Mouse (Mus musculus) lung, embryonic 16.5 days (tissue): ENCODE results near the gene Ptger4. TPM values are rescaled to one million over a fixed set of nuclear protein-coding genes. Genes with fewer than 3 reads are reported as not detected.

Source experiments
- ATAC-seq: fragments of 200-750 bp; cut with Nextera tagmentation; 2 replicates; pipeline ENCODE4 v1.8.0; 2017; ENCODE audit warnings: low read depth, mild to moderate bottlenecking, moderate library complexity
- H3K27ac ChIP-seq: fragments of 300-500 bp; sonication (generic); 2 replicates; pipeline ENCODE4 v1.5.1; 2014; ENCODE audit warnings: mild to moderate bottlenecking, control low read depth, low read length
- H3K27me3 ChIP-seq: fragments of 300-500 bp; sonication (generic); 2 replicates; pipeline ENCODE4 v1.6.1; 2014; ENCODE audit warnings: low read depth, low read length, mixed read lengths; ENCODE audit not compliant: control insufficient read depth, insufficient read depth
- H3K36me3 ChIP-seq: fragments of 300-500 bp; sonication (generic); 2 replicates; pipeline ENCODE4 v1.6.1; 2014; ENCODE audit warnings: low read length; ENCODE audit not compliant: control insufficient read depth, insufficient read depth
- H3K4me1 ChIP-seq: fragments of 300-500 bp; sonication (generic); replicated peaks from 2 replicates; pipeline ENCODE4 v1.6.1; 2014; ENCODE audit warnings: low read length, mixed read lengths; ENCODE audit not compliant: control insufficient read depth, insufficient read depth
- H3K4me2 ChIP-seq: fragments of 300-500 bp; sonication (generic); 2 replicates; pipeline ENCODE4 v1.6.1; 2014; ENCODE audit warnings: low read depth, low read length, control low read depth
- H3K4me3 ChIP-seq: fragments of 300-500 bp; sonication (generic); 2 replicates; pipeline ENCODE4 v1.5.1; 2014; ENCODE audit warnings: mild to moderate bottlenecking, low read length, control low read depth
- H3K9ac ChIP-seq: fragments of 300-500 bp; sonication (generic); 2 replicates; pipeline ENCODE4 v1.6.1; 2014; ENCODE audit warnings: low read length, control low read depth
- H3K9me3 ChIP-seq: fragments of 300-500 bp; sonication (generic); 2 replicates; pipeline ENCODE4 v1.6.1; 2016; ENCODE audit warnings: low read length; ENCODE audit not compliant: control insufficient read depth
- WGBS: fragments of 180-500 bp; shearing (Covaris S2); extraction: QIAGEN DNeasy Blood & Tissue Kit; methylation state at CpG from one replicate; pipeline ENCODE4 v1.1.7; 2014; 5-methylcytosine and 5-hydroxymethylcytosine counted together
- polyA plus RNA-seq: library from polyadenylated mRNA; unstranded; fragments of >200 nt; fragmentation: Nextera tagmentation; extraction: Ambion mirVana; gene quantifications from 2 replicates; pipeline ENCODE4 v1.2.1, GENCODE M21; 2015

Ptger4 gene
- polyA plus RNA-seq, 1 experiment from 2014 or later: 2.1 TPM

DNA sequence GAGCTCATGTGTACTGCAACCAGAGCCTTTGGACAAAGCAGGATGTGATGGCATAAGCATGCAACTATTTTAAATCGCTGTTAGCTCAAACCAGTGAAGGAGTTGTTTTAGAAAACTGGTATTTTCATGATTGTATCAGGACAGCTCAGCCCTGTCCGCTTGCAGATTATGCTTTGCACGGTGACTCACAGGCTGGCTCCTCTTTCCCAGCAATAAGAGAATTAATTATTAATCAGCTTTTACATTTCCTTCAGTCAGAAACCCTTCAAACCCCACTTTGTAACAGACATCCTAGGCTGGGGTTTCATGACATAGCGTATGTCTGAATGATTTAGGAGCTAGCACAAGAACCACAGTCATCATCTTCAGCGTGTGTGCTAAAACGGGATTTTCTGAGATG is 23.5 kb downstream of the Ptger4 start:
- no peaks in the 10 kb centered on the region for H3K9me3 ChIP-seq
- no peak overlapping the region for H3K27ac ChIP-seq
- H3K27me3 ChIP-seq: no peaks in the 10 kb centered on the region
- no peak for ATAC-seq
- H3K36me3 ChIP-seq: no peaks in the 10 kb centered on the region
- no peaks in the 10 kb centered on the region for H3K4me1 ChIP-seq
- no peak overlapping the region for H3K4me3 ChIP-seq
- no peak overlapping the region for H3K4me2 ChIP-seq
- WGBS: 81% methylated on average over 6 of the region's 6 CpGs
- H3K9ac ChIP-seq: no peak overlapping the region

DNA sequence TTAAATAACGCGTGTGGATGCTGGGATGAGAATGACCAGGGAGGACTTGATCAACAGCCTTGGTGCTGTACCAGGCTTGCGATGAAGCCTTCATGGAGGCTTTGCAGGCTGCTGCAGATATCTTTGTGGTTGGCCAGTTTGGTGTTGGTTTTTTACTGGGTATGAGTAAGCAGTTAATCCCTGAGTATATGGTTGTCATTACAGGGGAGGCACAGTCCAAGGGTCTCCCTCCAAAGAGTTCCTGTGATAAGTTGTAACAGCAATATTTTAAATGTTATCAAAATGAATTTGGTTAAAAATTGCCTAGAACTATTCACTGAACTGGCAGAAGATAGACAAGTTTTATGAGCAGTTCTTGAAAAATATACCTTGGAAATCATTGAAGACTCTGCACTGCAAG is 34.9 kb downstream of the Ptger4 start:
- 92% methylated on average over 3 of the region's 3 CpGs for WGBS
- H3K27me3 ChIP-seq: no peaks in the 10 kb centered on the region
- no peak overlapping the region for H3K9ac ChIP-seq
- no peak overlapping the region for H3K27ac ChIP-seq
- no peaks in the 10 kb centered on the region; the same call in 1 of the 2 replicates for H3K36me3 ChIP-seq
- no peak overlapping the region for H3K4me2 ChIP-seq
- no peaks in the 10 kb centered on the region for H3K9me3 ChIP-seq
- ATAC-seq: no peak
- no peak overlapping the region for H3K4me3 ChIP-seq
- no peaks in the 10 kb centered on the region for H3K4me1 ChIP-seq

- no peak overlapping the region for H3K4me2 ChIP-seq
- H3K4me1 ChIP-seq: no peaks in the 10 kb centered on the region
- no peak for ATAC-seq
- H3K9ac ChIP-seq: no peak overlapping the region
- WGBS: 79% methylated on average over 9 of the region's 9 CpGs
- no peak overlapping the region for H3K4me3 ChIP-seq
- no peaks in the 10 kb centered on the region for H3K27me3 ChIP-seq
- H3K36me3 ChIP-seq: 0 out of 2 replicates have a peak, but pooled peaks cover 2% of the 10 kb centered on the region
- no peak overlapping the region for H3K27ac ChIP-seq
- no peaks in the 10 kb centered on the region for H3K9me3 ChIP-seq
These were observed 38.8 kb downstream of the Ptger4 start for GRCm38 (mm10) chr15:5205222-5205621.

GRCm38 (mm10) chr15:5196691-5197090 is 47.3 kb downstream of the Ptger4 start:
- ATAC-seq: no peak
- WGBS: 44% methylated on average over 4 of the region's 4 CpGs
- H3K9me3 ChIP-seq: no peaks in the 10 kb centered on the region
- H3K4me3 ChIP-seq: no peak overlapping the region
- peaks cover 4% of the 10 kb centered on the region; the same call in 1 of the 2 replicates for H3K4me1 ChIP-seq
- H3K9ac ChIP-seq: no peak overlapping the region
- H3K27ac ChIP-seq: no peak overlapping the region
- H3K36me3 ChIP-seq: no peaks in the 10 kb centered on the region
- no peaks in the 10 kb centered on the region for H3K27me3 ChIP-seq
- H3K4me2 ChIP-seq: no peak overlapping the region

DNA sequence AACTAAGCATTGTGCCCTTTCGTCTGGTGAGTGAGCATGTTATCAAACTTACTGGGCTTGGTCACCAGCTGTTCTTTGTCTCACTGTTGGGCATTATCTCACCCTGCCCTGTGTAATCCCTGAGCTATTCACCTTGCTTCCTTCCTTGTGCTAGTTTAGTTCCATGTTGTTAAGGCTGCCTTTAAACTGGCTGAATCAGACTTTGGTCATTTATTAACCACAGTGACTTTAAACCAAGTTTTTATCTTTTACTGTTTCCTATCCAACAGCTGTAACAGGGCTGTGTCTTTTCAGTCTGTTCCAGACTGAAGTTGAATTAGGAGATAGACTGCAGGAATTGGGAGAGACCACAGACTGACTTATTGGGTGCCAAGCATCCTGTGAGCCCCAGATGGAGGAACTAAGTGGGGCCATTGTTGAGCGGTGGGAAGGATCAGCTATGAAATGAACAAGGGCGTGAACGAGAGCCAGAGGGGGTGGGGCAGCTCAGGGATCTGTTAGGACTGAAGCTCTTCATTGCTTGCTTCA is 47.9 kb downstream of the Ptger4 start:
- Histone ChIP-seq H3K9ac (no peak overlapping the region), H3K9me3 (no peaks in the 10 kb centered on the region), H3K27ac (no peak overlapping the region), H3K4me3 (no peak overlapping the region), H3K4me2 (no peak overlapping the region), H3K36me3 (no peaks in the 10 kb centered on the region), H3K27me3 (no peaks in the 10 kb centered on the region), H3K4me1 (peaks cover 4% of the 10 kb centered on the region; the same call in 1 of the 2 replicates)
- 47% methylated on average over 4 of the region's 4 CpGs for WGBS
- no peak for ATAC-seq

- H3K9ac ChIP-seq: no peak overlapping the region
- no peaks in the 10 kb centered on the region for H3K27me3 ChIP-seq
- H3K27ac ChIP-seq: no peak overlapping the region
- H3K36me3 ChIP-seq: peaks cover 2% of the 10 kb centered on the region; the same call in 1 of the 2 replicates
- H3K9me3 ChIP-seq: no peaks in the 10 kb centered on the region
- H3K4me1 ChIP-seq: peaks cover 4% of the 10 kb centered on the region; the same call in 1 of the 2 replicates
- no peak for ATAC-seq
- 81% methylated on average over 9 of the region's 9 CpGs for WGBS
- H3K4me3 ChIP-seq: no peak overlapping the region
- H3K4me2 ChIP-seq: no peak overlapping the region
These were observed 49.1 kb downstream of the Ptger4 start for GRCm38 (mm10) chr15:5194931-5195330.

DNA sequence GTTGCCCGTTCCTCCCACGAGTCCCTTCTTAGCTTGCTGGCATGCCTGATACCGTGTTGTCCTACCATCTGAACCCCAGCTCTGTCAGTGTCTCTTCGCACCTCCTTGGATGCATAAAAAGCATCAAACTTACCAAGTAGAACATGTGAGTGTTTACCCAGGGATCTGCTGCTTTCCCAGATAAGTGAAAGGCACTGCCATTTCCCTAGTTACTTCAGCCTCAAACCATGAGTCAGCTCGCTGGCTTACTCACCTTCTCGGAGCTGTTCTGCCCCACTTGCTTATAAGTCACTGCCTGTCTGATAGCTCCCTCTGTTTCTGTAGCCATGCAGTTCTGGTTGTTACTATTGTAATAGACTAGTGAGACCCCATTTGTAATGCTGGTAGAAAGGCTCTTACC is 49.5 kb downstream of the Ptger4 start:
- ATAC-seq: no peak
- Histone ChIP-seq H3K9me3 (no peaks in the 10 kb centered on the region), H3K27me3 (no peaks in the 10 kb centered on the region), H3K27ac (no peak overlapping the region), H3K4me3 (no peak overlapping the region), H3K4me2 (no peak overlapping the region), H3K9ac (no peak overlapping the region), H3K36me3 (peaks cover 2% of the 10 kb centered on the region; the same call in 1 of the 2 replicates), H3K4me1 (peaks cover 4% of the 10 kb centered on the region; the same call in 1 of the 2 replicates)
- WGBS: 90% methylated on average over 6 of the region's 6 CpGs

DNA sequence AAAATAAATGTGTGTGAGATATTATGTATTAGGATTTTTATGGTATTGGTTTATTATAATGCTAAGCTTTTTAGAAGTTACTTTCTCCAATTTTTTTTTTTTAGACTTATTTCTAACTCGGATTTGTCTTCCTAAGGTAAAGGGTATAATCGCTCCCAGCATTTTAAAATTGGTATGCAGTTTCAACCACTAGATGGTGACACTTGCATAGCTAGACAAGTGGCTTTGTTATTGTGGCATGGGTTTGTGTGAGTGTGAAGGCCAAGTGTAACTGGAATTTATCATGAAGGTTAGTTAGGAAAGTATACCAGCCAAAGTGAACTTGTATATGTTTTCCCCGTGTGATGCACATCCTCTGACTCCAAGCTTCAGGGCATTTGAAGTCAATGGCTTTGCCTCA is 50.2 kb downstream of the Ptger4 start:
- no peaks in the 10 kb centered on the region for H3K27me3 ChIP-seq
- no peak overlapping the region for H3K9ac ChIP-seq
- no peak overlapping the region for H3K4me2 ChIP-seq
- no peak overlapping the region for H3K4me3 ChIP-seq
- no peak for ATAC-seq
- H3K9me3 ChIP-seq: no peaks in the 10 kb centered on the region
- WGBS: 61% methylated on average over 3 of the region's 3 CpGs
- H3K36me3 ChIP-seq: peaks cover 2% of the 10 kb centered on the region; the same call in 1 of the 2 replicates
- peaks cover 4% of the 10 kb centered on the region; the same call in 1 of the 2 replicates for H3K4me1 ChIP-seq
- no peak overlapping the region for H3K27ac ChIP-seq

GRCm38 (mm10) chr15:5189504-5190093 is 54.4 kb downstream of the Ptger4 start:
- 43% methylated on average over 10 of the region's 10 CpGs for WGBS
- no peak for ATAC-seq

More at GRCm38 (mm10) chr15:5189504-5190093, 54.4 kb downstream of the Ptger4 start:
- no peak overlapping the region for H3K4me3 ChIP-seq
- H3K9me3 ChIP-seq: no peaks in the 10 kb centered on the region
- H3K27ac ChIP-seq: no peak overlapping the region
- peaks cover 2% of the 10 kb centered on the region; the same call in 1 of the 2 replicates for H3K36me3 ChIP-seq
- H3K4me1 ChIP-seq: peaks cover 10% of the 10 kb centered on the region
- H3K27me3 ChIP-seq: no peaks in the 10 kb centered on the region
- no peak overlapping the region for H3K4me2 ChIP-seq
- no peak overlapping the region for H3K9ac ChIP-seq
